Mouse (Mus musculus): ENCODE data around the gene Gm498. TPM values are rescaled to one million over a fixed set of nuclear protein-coding genes. Genes with fewer than 3 reads are reported as not detected.

Gene Gm498
- polyA plus RNA-seq, 1 experiment from 2014 or later, result not detected

DNA sequence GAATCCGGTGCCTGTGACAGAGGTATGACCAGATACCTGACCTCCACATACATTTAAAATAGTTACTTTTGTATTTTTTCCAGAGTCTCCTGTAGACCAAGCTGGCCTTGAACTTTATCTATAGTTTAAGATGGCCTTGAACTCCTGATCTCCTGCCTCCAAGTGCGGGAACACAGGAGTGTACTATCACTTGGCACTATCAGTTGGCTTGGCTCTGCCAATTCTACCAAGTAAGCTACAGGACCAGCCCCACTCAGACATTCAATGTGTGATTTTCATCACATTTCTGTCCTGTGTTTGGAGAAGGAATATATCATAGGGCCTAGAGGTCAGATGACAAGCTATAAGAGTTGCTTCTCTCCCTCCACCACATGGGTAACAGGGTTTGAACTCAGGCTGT is 32.3 kb upstream of the Gm498 start:
- Histone ChIP-seq H3K9ac (no peak overlapping the region), H3K4me2 (no peak overlapping the region), H3K36me3 (peaks cover 25% of the 10 kb centered on the region), H3K4me1 (replicated peaks) (peaks cover 37% of the 10 kb centered on the region), H3K27me3 (replicated peaks) (no peaks in the 10 kb centered on the region), H3K27ac (ENCODE audit: poor library complexity, severe bottlenecking) (no peak overlapping the region), H3K4me3 (no peak overlapping the region), H3K9me3 (replicated peaks) (no peaks in the 10 kb centered on the region)
- no peak for ATAC-seq (ENCODE audit: insufficient number of reproducible peaks, low FRiP score)
- WGBS, result 80% methylated on average over 2 of the region's 2 CpGs

DNA sequence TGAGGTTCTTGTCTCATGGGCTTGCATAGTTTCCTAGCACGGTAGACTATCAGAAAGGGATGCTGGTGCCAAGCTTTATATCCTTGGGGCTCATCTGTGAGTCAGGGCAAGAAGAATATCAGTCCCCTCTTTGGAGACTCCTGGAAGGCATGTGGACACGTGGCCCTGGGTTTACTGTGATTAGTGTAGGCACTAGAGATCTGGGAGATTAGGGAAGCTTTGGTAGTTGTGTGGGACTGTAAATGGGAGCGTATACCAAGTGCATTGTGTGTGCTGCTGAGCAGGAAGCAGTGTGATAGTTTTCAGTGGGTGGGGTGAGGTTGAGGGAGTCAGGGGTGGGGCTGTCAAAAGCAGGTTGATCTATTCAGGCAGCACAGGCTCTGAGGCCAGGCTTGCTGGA is 31.7 kb upstream of the Gm498 start:
- Histone ChIP-seq H3K4me3 (no peak overlapping the region), H3K27me3 (replicated peaks) (no peaks in the 10 kb centered on the region), H3K9me3 (replicated peaks) (no peaks in the 10 kb centered on the region), H3K9ac (no peak overlapping the region), H3K27ac (ENCODE audit: poor library complexity, severe bottlenecking) (no peak overlapping the region), H3K36me3 (peaks cover 28% of the 10 kb centered on the region), H3K4me2 (no peak overlapping the region), H3K4me1 (replicated peaks) (peaks cover 37% of the 10 kb centered on the region)
- no peak for ATAC-seq (ENCODE audit: insufficient number of reproducible peaks, low FRiP score)
- 60% methylated on average over 3 of the region's 3 CpGs for WGBS

DNA sequence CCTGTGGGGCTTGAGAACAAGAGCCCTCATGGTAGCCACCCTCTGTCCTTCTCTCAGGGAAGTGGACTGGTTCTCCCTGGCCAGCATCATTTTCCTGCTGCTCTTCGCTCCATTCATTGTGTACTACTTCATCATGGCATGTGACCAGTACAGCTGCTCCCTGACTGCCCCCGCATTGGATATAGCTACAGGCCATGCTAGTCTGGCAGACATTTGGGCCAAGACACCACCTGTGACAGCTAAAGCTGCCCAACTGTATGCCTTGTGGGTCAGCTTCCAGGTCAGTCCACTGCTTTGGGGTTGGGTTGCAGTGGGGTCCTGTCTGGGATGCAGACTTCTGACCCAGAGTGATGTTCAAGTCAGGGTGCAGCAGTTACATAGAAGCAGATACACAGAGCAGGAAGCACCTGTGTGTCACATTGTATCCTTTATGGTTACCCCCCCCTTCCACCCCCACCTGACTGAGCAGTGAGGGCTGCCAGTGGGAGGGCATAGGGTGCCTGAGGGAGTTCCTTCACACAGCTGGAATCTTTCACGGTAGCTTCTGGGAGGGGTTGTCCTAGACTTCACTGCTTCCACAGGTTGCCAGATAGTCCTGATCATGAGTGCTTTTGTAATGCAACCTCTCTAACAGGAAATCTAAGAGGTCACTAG is 28.8 kb upstream of the Gm498 start:
- H3K4me1 ChIP-seq (replicated peaks), result peaks cover 31% of the 10 kb centered on the region
- H3K27ac ChIP-seq (ENCODE audit: poor library complexity, severe bottlenecking), result no peak overlapping the region
- H3K9ac ChIP-seq, result no peak overlapping the region
- no peak for ATAC-seq (ENCODE audit: insufficient number of reproducible peaks, low FRiP score)
- 91% methylated on average over 3 of the region's 3 CpGs for WGBS
- H3K27me3 ChIP-seq (replicated peaks), result no peaks in the 10 kb centered on the region
- no peaks in the 10 kb centered on the region for H3K9me3 ChIP-seq (replicated peaks)
- peaks cover 57% of the 10 kb centered on the region for H3K36me3 ChIP-seq
- H3K4me2 ChIP-seq, result no peak overlapping the region
- H3K4me3 ChIP-seq, result no peak overlapping the region

DNA sequence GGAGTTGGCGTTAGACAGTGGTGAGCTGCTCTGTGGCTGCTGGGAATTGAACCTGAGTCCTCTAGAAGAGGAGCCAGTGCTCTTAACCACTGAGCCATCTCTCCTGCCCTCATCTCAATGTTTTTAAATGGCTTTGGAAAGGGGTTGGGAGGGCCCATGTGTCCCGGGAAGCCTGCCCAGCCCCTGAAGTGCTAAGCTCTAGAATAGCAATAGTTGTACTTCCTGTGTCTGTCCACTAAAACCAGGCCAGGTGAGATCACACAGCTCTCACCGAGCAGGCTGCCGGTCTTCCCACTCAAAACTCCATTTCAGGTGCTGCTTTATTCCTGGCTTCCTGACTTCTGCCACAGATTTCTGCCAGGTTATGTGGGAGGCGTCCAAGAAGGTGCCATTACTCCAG is 26.5 kb upstream of the Gm498 start:
- ATAC-seq (ENCODE audit: insufficient number of reproducible peaks, low FRiP score), result no peak
- peaks cover 80% of the 10 kb centered on the region for H3K36me3 ChIP-seq
- H3K4me2 ChIP-seq, result no peak overlapping the region
- H3K27ac ChIP-seq (ENCODE audit: poor library complexity, severe bottlenecking), result no peak overlapping the region
- H3K4me1 ChIP-seq (replicated peaks), result peaks cover 11% of the 10 kb centered on the region
- H3K9ac ChIP-seq, result no peak overlapping the region
- H3K27me3 ChIP-seq (replicated peaks), result no peaks in the 10 kb centered on the region
- H3K4me3 ChIP-seq, result no peak overlapping the region
- peaks cover 5% of the 10 kb centered on the region; the same call in 1 of the 2 replicates for H3K9me3 ChIP-seq (replicated peaks)
- 87% methylated on average over 5 of the region's 5 CpGs for WGBS

DNA sequence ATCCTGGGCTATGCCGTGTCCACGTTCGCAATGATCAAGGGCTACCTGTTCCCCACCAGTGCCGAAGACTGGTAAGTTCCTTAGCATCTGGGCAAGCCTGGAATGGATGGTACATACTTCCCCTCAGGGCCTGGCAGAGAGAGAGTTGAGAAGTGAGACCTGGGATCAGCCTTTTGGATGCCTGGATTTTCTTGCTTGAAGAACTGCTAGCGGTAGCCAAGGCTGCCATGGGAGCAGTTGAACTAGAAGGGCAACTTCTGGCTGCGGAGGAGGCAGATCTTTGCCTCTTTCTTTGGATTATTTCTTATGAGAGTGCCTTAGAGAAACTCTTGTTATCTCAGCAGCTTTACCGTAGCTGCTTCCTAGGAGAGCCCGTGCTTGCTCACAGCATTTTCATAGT is 25.3 kb upstream of the Gm498 start:
- H3K4me3 ChIP-seq, result no peak overlapping the region
- no peak overlapping the region for H3K4me2 ChIP-seq
- no peak overlapping the region for H3K9ac ChIP-seq
- peaks cover 6% of the 10 kb centered on the region; the same call in 1 of the 2 replicates for H3K4me1 ChIP-seq (replicated peaks)
- no peak overlapping the region for H3K27ac ChIP-seq (ENCODE audit: poor library complexity, severe bottlenecking)
- H3K27me3 ChIP-seq (replicated peaks), result no peaks in the 10 kb centered on the region
- H3K36me3 ChIP-seq, result peaks cover 92% of the 10 kb centered on the region
- H3K9me3 ChIP-seq (replicated peaks), result peaks cover 5% of the 10 kb centered on the region; the same call in 1 of the 2 replicates
- ATAC-seq (ENCODE audit: insufficient number of reproducible peaks, low FRiP score), result no peak
- 91% methylated on average over 8 of the region's 8 CpGs for WGBS

DNA sequence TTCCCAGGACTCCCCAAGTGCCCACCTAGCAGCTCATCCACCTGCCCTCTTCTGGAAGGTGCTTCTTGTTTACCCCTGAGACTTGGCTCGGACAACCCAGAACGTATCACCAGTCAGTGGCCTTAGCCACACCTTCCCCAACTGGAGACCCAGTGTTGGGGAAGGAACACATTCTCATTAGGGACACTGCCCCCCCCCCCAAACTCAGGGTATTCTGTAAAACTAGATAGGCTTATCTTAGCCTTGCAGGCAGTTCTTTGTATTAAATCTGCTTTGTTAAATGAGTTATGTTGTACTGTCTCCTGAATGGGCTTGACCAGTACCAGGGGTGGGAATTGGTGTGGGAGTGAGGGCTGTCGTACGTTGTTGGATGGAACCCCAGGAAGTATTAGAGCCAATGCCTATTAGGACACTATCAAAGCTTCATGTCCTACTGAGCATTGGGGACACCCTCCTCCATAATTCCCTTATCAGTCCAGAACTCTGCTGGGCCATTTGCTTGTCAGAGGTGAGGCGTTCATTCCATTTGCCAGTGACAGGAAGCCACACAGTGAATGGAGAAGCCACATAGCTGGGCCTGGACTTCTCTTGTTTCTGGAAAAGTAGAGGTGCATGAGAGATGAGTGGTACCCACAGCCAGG is 18.4 kb upstream of the Gm498 start:
- Histone ChIP-seq H3K27me3 (replicated peaks) (no peaks in the 10 kb centered on the region), H3K9me3 (replicated peaks) (peaks cover 5% of the 10 kb centered on the region; the same call in 1 of the 2 replicates), H3K4me1 (replicated peaks) (no peaks in the 10 kb centered on the region), H3K4me2 (no peak overlapping the region), H3K4me3 (no peak overlapping the region), H3K36me3 (peaks cover 59% of the 10 kb centered on the region), H3K9ac (no peak overlapping the region), H3K27ac (ENCODE audit: poor library complexity, severe bottlenecking) (no peak overlapping the region)
- 80% methylated on average over 5 of the region's 5 CpGs for WGBS
- ATAC-seq (ENCODE audit: insufficient number of reproducible peaks, low FRiP score), result no peak

DNA sequence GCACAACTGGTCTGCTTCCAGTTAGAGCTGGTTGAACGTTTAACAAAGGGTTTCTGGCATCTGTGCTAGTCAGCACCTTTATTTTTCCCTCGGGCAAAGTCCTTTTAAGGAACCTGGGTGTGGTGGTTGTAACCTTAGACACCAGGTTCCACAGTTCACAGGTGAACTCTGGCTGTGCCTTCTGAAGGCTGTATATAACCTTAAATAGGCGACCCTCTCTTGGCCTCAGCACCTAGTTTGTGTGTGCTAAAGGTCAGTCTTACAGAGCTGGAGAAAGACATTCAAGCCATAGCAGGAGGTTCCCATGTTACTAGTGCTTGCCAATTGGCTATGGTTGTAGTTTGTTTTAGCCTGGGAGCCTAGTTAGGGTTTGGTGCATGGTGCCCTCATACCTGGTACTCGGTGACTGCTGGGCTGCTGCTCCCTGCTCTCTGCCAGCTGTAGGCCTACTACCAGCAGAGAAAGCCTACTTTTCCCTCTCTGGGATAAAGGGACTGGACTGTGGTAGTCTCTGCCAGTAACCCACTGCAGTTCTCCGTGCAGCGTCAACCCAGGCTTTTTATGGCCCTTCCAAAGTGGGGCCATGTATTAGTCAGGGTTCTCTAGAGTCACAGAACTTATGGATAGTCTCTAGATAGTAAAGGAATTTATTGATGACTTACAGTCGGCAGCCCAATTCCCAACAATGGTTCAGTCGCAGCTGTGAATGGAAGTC is 17.7 kb upstream of the Gm498 start:
- 86% methylated on average over 7 of the region's 8 CpGs for WGBS
- Histone ChIP-seq H3K27me3 (replicated peaks) (no peaks in the 10 kb centered on the region), H3K27ac (ENCODE audit: poor library complexity, severe bottlenecking) (no peak overlapping the region), H3K36me3 (peaks cover 52% of the 10 kb centered on the region), H3K4me1 (replicated peaks) (no peaks in the 10 kb centered on the region), H3K4me3 (no peak overlapping the region), H3K9ac (no peak overlapping the region), H3K4me2 (no peak overlapping the region), H3K9me3 (replicated peaks) (no peaks in the 10 kb centered on the region)
- ATAC-seq (ENCODE audit: insufficient number of reproducible peaks, low FRiP score), result no peak

DNA sequence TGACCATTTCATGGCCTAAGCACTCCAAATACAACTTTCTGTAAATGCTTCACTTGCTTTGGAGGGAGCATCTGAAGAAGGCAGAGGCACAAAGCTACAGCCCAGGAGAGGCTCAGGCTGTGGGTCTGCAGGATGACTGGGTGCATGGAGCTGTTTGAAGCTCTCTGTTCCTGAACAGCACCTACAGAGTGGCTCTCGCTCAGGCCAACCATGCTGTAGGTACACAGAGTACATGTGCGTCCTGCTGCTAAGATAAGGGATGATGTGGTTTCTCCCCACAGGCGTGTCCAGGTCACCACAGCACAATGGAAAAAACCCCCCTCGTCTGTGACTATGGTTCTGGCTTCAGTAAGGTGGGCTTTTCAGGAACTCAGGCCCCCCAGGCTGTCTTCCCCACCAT is 2.2 kb downstream of the Gm498 start:
- WGBS, result 67% methylated on average over 4 of the region's 4 CpGs
- Histone ChIP-seq H3K4me3 (no peak overlapping the region), H3K27ac (ENCODE audit: poor library complexity, severe bottlenecking) (no peak overlapping the region), H3K4me2 (no peak overlapping the region), H3K9ac (no peak overlapping the region), H3K27me3 (replicated peaks) (no peaks in the 10 kb centered on the region), H3K9me3 (replicated peaks) (peaks cover 8% of the 10 kb centered on the region; the same call in 1 of the 2 replicates), H3K4me1 (replicated peaks) (no peaks in the 10 kb centered on the region), H3K36me3 (no peaks in the 10 kb centered on the region)
- ATAC-seq (ENCODE audit: insufficient number of reproducible peaks, low FRiP score), result no peak

DNA sequence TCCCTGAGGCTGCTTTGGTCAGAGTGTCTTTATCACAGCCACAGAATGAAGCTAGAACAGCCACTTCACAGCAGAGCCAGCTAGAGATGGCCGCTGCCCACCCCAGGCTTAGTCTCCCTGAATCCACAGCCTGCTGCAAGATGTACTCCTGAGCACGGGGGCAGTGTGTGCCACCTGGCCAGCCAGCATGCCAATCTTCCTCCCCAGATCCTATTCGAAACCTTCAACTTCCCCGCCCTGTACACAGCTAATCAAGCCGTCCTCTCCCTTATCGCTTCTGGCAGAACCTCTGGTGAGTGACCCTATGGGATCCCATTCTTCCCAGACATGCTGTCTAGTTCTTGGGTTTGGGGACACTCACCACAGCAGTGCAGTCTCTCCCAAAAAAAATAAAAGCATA is 17.1 kb downstream of the Gm498 start:
- no peak overlapping the region for H3K4me2 ChIP-seq
- H3K4me1 ChIP-seq (replicated peaks), result no peaks in the 10 kb centered on the region
- H3K9ac ChIP-seq, result no peak overlapping the region
- H3K27ac ChIP-seq (ENCODE audit: poor library complexity, severe bottlenecking), result no peak overlapping the region
- 56% methylated on average over 6 of the region's 6 CpGs for WGBS
- no peaks in the 10 kb centered on the region for H3K36me3 ChIP-seq
- no peaks in the 10 kb centered on the region for H3K9me3 ChIP-seq (replicated peaks)
- ATAC-seq (ENCODE audit: insufficient number of reproducible peaks, low FRiP score), result no peak
- H3K27me3 ChIP-seq (replicated peaks), result 0 out of 2 replicates have a peak, but pooled peaks cover 3% of the 10 kb centered on the region
- no peak overlapping the region for H3K4me3 ChIP-seq

DNA sequence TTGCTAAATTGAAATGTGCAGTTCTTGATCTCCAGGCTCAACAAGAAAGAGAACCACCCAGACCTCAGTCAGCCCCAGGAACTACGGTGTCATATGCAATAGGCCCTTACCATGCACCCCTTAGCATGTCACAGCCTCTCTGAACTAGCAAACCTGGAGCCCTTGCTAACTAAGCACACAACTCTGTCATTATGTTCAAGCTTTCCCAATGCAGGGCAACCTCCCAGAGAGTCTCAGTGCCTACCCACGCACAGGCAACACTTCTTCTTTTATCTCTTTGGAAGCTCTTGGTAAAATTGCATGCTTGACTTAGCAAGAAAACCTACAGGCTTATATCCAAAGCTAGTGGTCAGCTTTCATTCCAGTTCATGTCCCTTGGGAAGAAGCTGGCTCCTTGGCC is 24.5 kb downstream of the Gm498 start:
- 79% methylated on average over 2 of the region's 2 CpGs for WGBS
- Histone ChIP-seq H3K36me3 (no peaks in the 10 kb centered on the region), H3K9ac (no peak overlapping the region), H3K4me1 (replicated peaks) (no peaks in the 10 kb centered on the region), H3K27ac (ENCODE audit: poor library complexity, severe bottlenecking) (no peak overlapping the region), H3K27me3 (replicated peaks) (peaks cover 10% of the 10 kb centered on the region; the same call in 1 of the 2 replicates), H3K4me3 (no peak overlapping the region), H3K4me2 (no peak overlapping the region), H3K9me3 (replicated peaks) (no peaks in the 10 kb centered on the region)
- ATAC-seq (ENCODE audit: insufficient number of reproducible peaks, low FRiP score), result no peak

DNA sequence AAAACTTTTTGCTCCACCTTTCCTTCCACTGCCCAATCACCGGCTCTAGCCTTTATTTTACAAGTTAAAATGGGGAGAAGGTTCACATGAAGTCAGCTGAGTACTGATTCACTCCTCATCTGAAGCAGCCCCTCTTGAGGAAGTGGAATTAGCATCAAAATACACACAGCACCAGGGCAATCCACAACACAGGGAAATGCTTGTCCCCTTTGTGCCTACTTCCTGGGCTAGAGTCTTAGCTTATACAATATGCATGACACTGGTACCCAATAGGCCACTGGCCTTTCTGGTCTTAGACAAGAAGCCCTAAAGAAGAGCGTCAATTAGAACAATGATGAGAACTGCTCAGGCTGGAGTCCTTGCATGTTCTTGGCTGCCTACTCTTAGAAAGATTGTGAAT is 25.7 kb downstream of the Gm498 start:
- H3K4me2 ChIP-seq, result no peak overlapping the region
- 60% methylated on average over 2 of the region's 2 CpGs for WGBS
- H3K27ac ChIP-seq (ENCODE audit: poor library complexity, severe bottlenecking), result no peak overlapping the region
- H3K9ac ChIP-seq, result no peak overlapping the region
- no peaks in the 10 kb centered on the region for H3K9me3 ChIP-seq (replicated peaks)
- H3K27me3 ChIP-seq (replicated peaks), result peaks cover 10% of the 10 kb centered on the region; the same call in 1 of the 2 replicates
- no peaks in the 10 kb centered on the region for H3K36me3 ChIP-seq
- no peaks in the 10 kb centered on the region for H3K4me1 ChIP-seq (replicated peaks)
- no peak for ATAC-seq (ENCODE audit: insufficient number of reproducible peaks, low FRiP score)
- no peak overlapping the region for H3K4me3 ChIP-seq
